Mouse (Mus musculus) neural tube, embryonic 14.5 days (tissue): ENCODE measurements at regions not wholly inside any gene's neighbourhood (a gene's known extent, or its start where the extent isn't known, plus 50 kb on each side); places are given as distances from the start of the nearest gene placed in this dataset.

Source experiments
- ATAC-seq: fragments of 200-750 bp; cut with Nextera tagmentation; 2 replicates; pipeline ENCODE4 v1.8.0; 2017; ENCODE audit warnings: low read depth, mild to moderate bottlenecking, moderate TSS enrichment, moderate library complexity
- H3K27ac ChIP-seq: fragments of 300-500 bp; sonication (generic); 2 replicates; pipeline ENCODE4 v1.5.1; 2014; ENCODE audit warnings: low read depth, mild to moderate bottlenecking, control low read depth, low read length, moderate library complexity, mixed read lengths
- H3K27me3 ChIP-seq: fragments of 300-500 bp; sonication (generic); 2 replicates; pipeline ENCODE4 v1.6.1; 2014; ENCODE audit warnings: low read length; ENCODE audit not compliant: control insufficient read depth, insufficient read depth
- H3K36me3 ChIP-seq: fragments of 300-500 bp; sonication (generic); 2 replicates; pipeline ENCODE4 v1.6.1; 2014; ENCODE audit warnings: low read length, mixed read lengths; ENCODE audit not compliant: control insufficient read depth, insufficient read depth
- H3K4me1 ChIP-seq: fragments of 300-500 bp; sonication (generic); 2 replicates; pipeline ENCODE4 v1.6.1; 2014; ENCODE audit warnings: low read length; ENCODE audit not compliant: control insufficient read depth, insufficient read depth
- H3K4me2 ChIP-seq: fragments of 300-500 bp; sonication (generic); 2 replicates; pipeline ENCODE4 v1.6.1; 2014; ENCODE audit warnings: mild to moderate bottlenecking, low read depth, low read length, control low read depth
- H3K4me3 ChIP-seq: fragments of 300-500 bp; sonication (generic); 2 replicates; pipeline ENCODE4 v1.5.1; 2014; ENCODE audit warnings: low read depth, low read length, control low read depth, mixed read lengths
- H3K9ac ChIP-seq: fragments of 300-500 bp; sonication (generic); replicated peaks from 2 replicates; pipeline ENCODE4 v1.6.1; 2014; ENCODE audit warnings: low read depth, mild to moderate bottlenecking, control low read depth, low read length, mixed read lengths
- H3K9me3 ChIP-seq: fragments of 300-500 bp; sonication (generic); 2 replicates; pipeline ENCODE4 v1.6.1; 2016; ENCODE audit warnings: low read length; ENCODE audit not compliant: control insufficient read depth
- WGBS: fragments of 180-500 bp; shearing (Covaris S2); extraction: QIAGEN DNeasy Blood & Tissue Kit; methylation state at CpG from one replicate; pipeline ENCODE4 v1.1.7; 2014; 5-methylcytosine and 5-hydroxymethylcytosine counted together

- Histone ChIP-seq H3K27me3 (no peaks in the 10 kb centered on the region), H3K4me3 (no peak overlapping the region), H3K4me1 (peaks cover 11% of the 10 kb centered on the region), H3K36me3 (no peaks in the 10 kb centered on the region), H3K4me2 (no peak overlapping the region), H3K9me3 (no peaks in the 10 kb centered on the region), H3K27ac (no peak overlapping the region), H3K9ac (no peak overlapping the region)
- WGBS: 35% methylated on average over 27 of the region's 27 CpGs
- no peak for ATAC-seq
These were observed 92.8 kb upstream of the Tmem189 start for GRCm38 (mm10) chr2:167782231-167782999.

- Histone ChIP-seq H3K4me1 (peaks cover 11% of the 10 kb centered on the region), H3K9ac (no peak overlapping the region), H3K36me3 (no peaks in the 10 kb centered on the region), H3K9me3 (no peaks in the 10 kb centered on the region), H3K4me2 (no peak overlapping the region), H3K27me3 (no peaks in the 10 kb centered on the region), H3K4me3 (no peak overlapping the region), H3K27ac (no peak overlapping the region)
- no peak for ATAC-seq
- WGBS: 79% methylated on average over 13 of the region's 13 CpGs
These were observed 91.9 kb upstream of the Tmem189 start for GRCm38 (mm10) chr2:167781496-167781895.

- no peak overlapping the region for H3K27ac ChIP-seq
- no peak for ATAC-seq
- H3K9ac ChIP-seq: no peak overlapping the region
- WGBS: 64% methylated on average over 10 of the region's 10 CpGs
- H3K4me2 ChIP-seq: no peak overlapping the region; the same call in 1 of the 2 replicates
- no peaks in the 10 kb centered on the region for H3K36me3 ChIP-seq
- no peaks in the 10 kb centered on the region for H3K9me3 ChIP-seq
- no peak overlapping the region for H3K4me3 ChIP-seq
- H3K27me3 ChIP-seq: no peaks in the 10 kb centered on the region
- H3K4me1 ChIP-seq: peaks cover 11% of the 10 kb centered on the region
These were observed 89.1 kb upstream of the Tmem189 start for GRCm38 (mm10) chr2:167778691-167779090.

- H3K4me1 ChIP-seq: peaks cover 11% of the 10 kb centered on the region
- WGBS: 57% methylated on average over 4 of the region's 4 CpGs
- H3K9ac ChIP-seq: no peak overlapping the region
- no peak overlapping the region for H3K27ac ChIP-seq
- ATAC-seq: no peak
- H3K4me2 ChIP-seq: peak overlapping the region; percentile 86
- no peaks in the 10 kb centered on the region for H3K27me3 ChIP-seq
- H3K9me3 ChIP-seq: no peaks in the 10 kb centered on the region
- peak overlapping the region; percentile 42; the same call in 1 of the 2 replicates for H3K4me3 ChIP-seq
- H3K36me3 ChIP-seq: no peaks in the 10 kb centered on the region
These were observed 88.6 kb upstream of the Tmem189 start for GRCm38 (mm10) chr2:167778271-167778670.

- peak overlapping the region; percentile 25; the same call in 1 of the 2 replicates for H3K27ac ChIP-seq
- peak overlapping the region; percentile 58 for H3K9ac ChIP-seq
- no peaks in the 10 kb centered on the region for H3K27me3 ChIP-seq
- H3K9me3 ChIP-seq: no peaks in the 10 kb centered on the region
- no peaks in the 10 kb centered on the region for H3K36me3 ChIP-seq
- WGBS: 1% methylated on average over 33 of the region's 33 CpGs
- H3K4me1 ChIP-seq: peaks cover 11% of the 10 kb centered on the region
- peak overlapping the region; percentile 42 for H3K4me3 ChIP-seq
- peak overlapping the region; percentile 86 for H3K4me2 ChIP-seq
- peak; percentile 75 for ATAC-seq
These were observed 87.9 kb upstream of the Tmem189 start for GRCm38 (mm10) chr2:167777331-167778085.

- Histone ChIP-seq H3K36me3 (no peaks in the 10 kb centered on the region), H3K4me2 (no peak overlapping the region), H3K4me1 (peaks cover 11% of the 10 kb centered on the region), H3K9me3 (no peaks in the 10 kb centered on the region), H3K9ac (no peak overlapping the region; the same call in 1 of the 2 replicates), H3K4me3 (no peak overlapping the region), H3K27ac (no peak overlapping the region), H3K27me3 (no peaks in the 10 kb centered on the region)
- no peak for ATAC-seq
- 83% methylated on average over 23 of the region's 24 CpGs for WGBS
These were observed 86.9 kb upstream of the Tmem189 start for GRCm38 (mm10) chr2:167776251-167777168.

- Histone ChIP-seq H3K27ac (no peak overlapping the region), H3K36me3 (no peaks in the 10 kb centered on the region), H3K9ac (no peak overlapping the region), H3K27me3 (no peaks in the 10 kb centered on the region), H3K9me3 (no peaks in the 10 kb centered on the region), H3K4me2 (no peak overlapping the region), H3K4me1 (peaks cover 11% of the 10 kb centered on the region), H3K4me3 (no peak overlapping the region)
- no peak for ATAC-seq
- WGBS: 77% methylated on average over 20 of the region's 20 CpGs
These were observed 85.7 kb upstream of the Tmem189 start for GRCm38 (mm10) chr2:167775218-167775915.

- 25% methylated on average over 10 of the region's 10 CpGs for WGBS
These were observed 85.2 kb upstream of the Tmem189 start for GRCm38 (mm10) chr2:167774806-167775179.

More at GRCm38 (mm10) chr2:167774806-167775179, 85.2 kb upstream of the Tmem189 start:
- peaks cover 11% of the 10 kb centered on the region for H3K4me1 ChIP-seq
- no peaks in the 10 kb centered on the region for H3K36me3 ChIP-seq
- no peak overlapping the region for H3K27ac ChIP-seq
- ATAC-seq: no peak
- no peaks in the 10 kb centered on the region for H3K9me3 ChIP-seq
- H3K27me3 ChIP-seq: no peaks in the 10 kb centered on the region
- H3K9ac ChIP-seq: no peak overlapping the region
- H3K4me2 ChIP-seq: no peak overlapping the region
- no peak overlapping the region for H3K4me3 ChIP-seq
